Mouse (Mus musculus) cerebellum, adult 2 months (tissue): Measurements from ENCODE around the gene Arhgap10.

Source experiments
- CTCF ChIP-seq: fragments of 200-500 bp; IDR thresholded peaks from 2 replicates; pipeline ENCODE4 v1.5.1; 2011; ENCODE audit warnings: low read depth, mild to moderate bottlenecking, control low read depth, low read length, moderate library complexity, borderline replicate concordance; ENCODE audit not compliant: insufficient read depth
- POLR2A ChIP-seq: fragments of 200-500 bp; IDR thresholded peaks from 2 replicates; pipeline ENCODE4 v1.6.1; 2011; ENCODE audit warnings: low read length, control low read depth, borderline replicate concordance; ENCODE audit not compliant: insufficient read depth

- TF ChIP-seq CTCF (no peak), POLR2A (no peak)
Observed at GRCm38 (mm10) chr8:77383671-77384070, 134.1 kb downstream of the Arhgap10 start.
